Mouse (Mus musculus) forebrain, embryonic 12.5 days (tissue): ENCODE results near the gene Cmtr2. TPM values are rescaled to one million over a fixed set of nuclear protein-coding genes. Genes with fewer than 3 reads are reported as not detected.

Experiments used
- ATAC-seq: fragments of 200-750 bp; cut with Nextera tagmentation; 2 replicates; pipeline ENCODE4 v1.8.0; 2017; ENCODE audit warnings: moderate TSS enrichment; ENCODE audit not compliant: low FRiP score
- H3K27ac ChIP-seq: fragments of 300-500 bp; sonication (generic); 2 replicates; pipeline ENCODE4 v1.5.1; 2016; ENCODE audit warnings: mild to moderate bottlenecking
- H3K27me3 ChIP-seq: fragments of 300-500 bp; sonication (generic); 2 replicates; pipeline ENCODE4 v1.6.1; 2016; ENCODE audit warnings: mild to moderate bottlenecking
- H3K36me3 ChIP-seq: fragments of 300-500 bp; sonication (generic); replicated peaks from 2 replicates; pipeline ENCODE4 v1.6.1; 2016; ENCODE audit warnings: mild to moderate bottlenecking
- H3K4me1 ChIP-seq: fragments of 300-500 bp; sonication (generic); 2 replicates; pipeline ENCODE4 v1.6.1; 2016
- H3K4me2 ChIP-seq: fragments of 300-500 bp; sonication (generic); 2 replicates; pipeline ENCODE4 v1.6.1; 2016; ENCODE audit warnings: mild to moderate bottlenecking, moderate library complexity
- H3K4me3 ChIP-seq: fragments of 300-500 bp; sonication (generic); replicated peaks from 2 replicates; pipeline ENCODE4 v1.5.1; 2016; ENCODE audit warnings: mild to moderate bottlenecking
- H3K9ac ChIP-seq: fragments of 300-500 bp; sonication (generic); 2 replicates; pipeline ENCODE4 v1.6.1; 2016; ENCODE audit warnings: mild to moderate bottlenecking
- H3K9me3 ChIP-seq: fragments of 300-500 bp; sonication (generic); 2 replicates; pipeline ENCODE4 v1.6.1; 2016
- WGBS: fragments of 180-500 bp; shearing (Covaris S2); methylation state at CpG from one replicate; pipeline ENCODE4 v1.1.7; 2016; 5-methylcytosine and 5-hydroxymethylcytosine counted together
- polyA plus RNA-seq: library from polyadenylated mRNA; unstranded; fragments of >200 nt; fragmentation: Nextera tagmentation; extraction: Ambion mirVana; gene quantifications from 2 replicates; pipeline ENCODE4 v1.2.1, GENCODE M21; 2016

Gene Cmtr2
- polyA plus RNA-seq, 1 experiment from 2014 or later, result 12.5 TPM

DNA sequence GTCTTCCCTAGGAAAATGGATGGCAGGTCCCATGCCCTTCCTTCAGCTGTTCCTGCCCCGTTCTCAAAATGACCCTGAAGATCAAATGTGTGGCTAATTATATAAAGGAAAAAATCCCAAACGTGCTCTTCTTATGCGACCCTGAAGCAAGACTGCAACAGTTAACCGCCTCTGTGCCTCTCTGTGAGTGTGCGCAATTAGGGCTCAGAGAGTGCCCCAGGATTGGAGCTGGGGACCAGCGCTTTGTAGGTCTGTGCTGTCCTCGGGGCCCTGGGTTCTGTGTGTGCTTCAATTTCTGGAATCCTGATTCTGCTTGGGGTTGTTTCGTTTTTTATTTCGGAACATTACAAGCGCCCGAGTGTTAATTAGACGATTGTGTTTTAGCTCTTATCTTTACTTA, 51.8 kb downstream of the Cmtr2 start:
- H3K36me3 ChIP-seq, result no peaks in the 10 kb centered on the region
- 0 out of 2 replicates have a peak, but pooled peaks cover 2% of the 10 kb centered on the region for H3K9me3 ChIP-seq
- peaks cover 10% of the 10 kb centered on the region for H3K4me1 ChIP-seq
- WGBS, result 9% methylated on average over 12 of the region's 12 CpGs
- H3K4me3 ChIP-seq, result peak overlapping the region; percentile 41
- H3K27me3 ChIP-seq, result peaks cover 14% of the 10 kb centered on the region; the same call in 1 of the 2 replicates
- H3K4me2 ChIP-seq, result peak overlapping the region; percentile 64
- ATAC-seq, result peak; percentile 40; the same call in 1 of the 2 replicates
- H3K9ac ChIP-seq, result 0 out of 2 replicates have a peak overlapping the region, but pooled peaks have one; percentile 30
- H3K27ac ChIP-seq, result no peak overlapping the region

DNA sequence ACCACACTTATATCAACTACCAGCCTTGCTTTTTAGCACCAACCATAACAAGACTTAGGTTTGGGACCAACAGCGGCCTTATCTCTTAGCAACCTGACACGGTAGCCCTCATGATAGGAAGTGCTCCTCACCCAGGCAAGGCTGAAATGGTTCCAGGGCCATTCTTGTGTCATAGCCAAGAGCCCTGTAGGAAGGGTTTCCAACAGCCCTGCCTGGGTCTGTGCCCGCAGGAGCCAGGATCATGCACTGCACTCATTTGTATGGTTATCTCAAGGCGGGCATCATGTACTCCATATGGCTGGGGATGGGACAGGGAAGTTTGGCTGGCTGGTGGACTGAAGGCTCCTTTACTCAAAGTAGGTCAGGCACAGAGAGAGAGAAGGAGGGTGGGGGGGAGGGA, 55.2 kb downstream of the Cmtr2 start:
- Histone ChIP-seq H3K4me3 (no peak overlapping the region), H3K9me3 (0 out of 2 replicates have a peak, but pooled peaks cover 2% of the 10 kb centered on the region), H3K4me2 (no peak overlapping the region), H3K4me1 (peaks cover 12% of the 10 kb centered on the region), H3K27me3 (peaks cover 9% of the 10 kb centered on the region; the same call in 1 of the 2 replicates), H3K27ac (no peak overlapping the region), H3K9ac (no peak overlapping the region), H3K36me3 (no peaks in the 10 kb centered on the region)
- ATAC-seq, result no peak
- 86% methylated on average over 4 of the region's 4 CpGs for WGBS

DNA sequence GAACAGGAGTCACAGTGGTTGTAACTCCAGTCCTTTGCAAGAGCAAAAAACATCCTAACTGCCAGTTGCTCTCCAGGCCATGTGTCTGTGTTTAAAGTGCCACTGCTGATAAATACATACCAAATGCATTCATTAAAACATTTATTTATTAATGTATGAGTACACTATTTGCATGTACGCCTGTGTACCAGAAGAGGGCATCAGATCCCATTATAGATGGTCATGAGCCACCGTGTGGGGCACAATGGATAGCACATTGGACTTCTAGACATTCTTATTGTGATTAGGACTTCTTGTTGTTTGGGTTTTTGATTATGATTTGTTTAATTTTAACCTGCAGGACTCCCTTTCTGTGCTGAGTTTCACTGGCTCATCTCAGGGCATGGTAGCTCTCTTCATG, 57.9 kb downstream of the Cmtr2 start:
- Histone ChIP-seq H3K4me3 (no peak overlapping the region), H3K27ac (no peak overlapping the region), H3K9me3 (peaks cover 5% of the 10 kb centered on the region; the same call in 1 of the 2 replicates), H3K36me3 (no peaks in the 10 kb centered on the region), H3K4me1 (peaks cover 14% of the 10 kb centered on the region), H3K27me3 (0 out of 2 replicates have a peak, but pooled peaks cover 4% of the 10 kb centered on the region), H3K9ac (no peak overlapping the region), H3K4me2 (no peak overlapping the region)
- WGBS, result 71% methylated on average over 2 of the region's 2 CpGs
- ATAC-seq, result no peak

Other genes starting within 250 kb of the Cmtr2 start
- gene Tat, start 225.2 kb upstream of the Cmtr2 start, polyA plus RNA-seq, result not detected in 2 replicates
- not detected in 2 replicates for gene Chst4, start 175.9 kb upstream of the Cmtr2 start, polyA plus RNA-seq
- gene Zfp612, start 135.9 kb upstream of the Cmtr2 start, polyA plus RNA-seq, result 15.2 and 17.2 TPM in 2 replicates
- not detected in 2 replicates for gene Gm21964, start 114.5 kb upstream of the Cmtr2 start, polyA plus RNA-seq
- not detected in 2 replicates for gene Gm17720, start 112.9 kb upstream of the Cmtr2 start, polyA plus RNA-seq
- 31.4 and 42.6 TPM in 2 replicates for gene Calb2, start 47.5 kb upstream of the Cmtr2 start, polyA plus RNA-seq
- 0.19 and 0.47 TPM in 2 replicates for gene Hydin, start 51.3 kb downstream of the Cmtr2 start, polyA plus RNA-seq